Mouse (Mus musculus): ENCODE results near the gene Fam83g.

- TF ChIP-seq POLR2A (IDR thresholded peaks at IDR 0.05; ENCODE audit: low read depth, low read length) (no peak), CTCF (IDR thresholded peaks at IDR 0.05; ENCODE audit: extremely low read depth, insufficient read depth, insufficient read length, insufficient replicate concordance) (no peak)
These were observed 31.2 kb downstream of the Fam83g start for GRCm38 (mm10) chr11:61715130-61715529.
